Mouse (Mus musculus) forelimb bud, embryonic 11.5 days (tissue): ENCODE results near the gene Ppm1m.

Source experiments
- DNase-seq: peaks from one replicate; pipeline ENCODE4 v3.0.0-alpha.2; 2012; ENCODE audit warnings: low read depth, low spot score

Ppm1m gene

DNA sequence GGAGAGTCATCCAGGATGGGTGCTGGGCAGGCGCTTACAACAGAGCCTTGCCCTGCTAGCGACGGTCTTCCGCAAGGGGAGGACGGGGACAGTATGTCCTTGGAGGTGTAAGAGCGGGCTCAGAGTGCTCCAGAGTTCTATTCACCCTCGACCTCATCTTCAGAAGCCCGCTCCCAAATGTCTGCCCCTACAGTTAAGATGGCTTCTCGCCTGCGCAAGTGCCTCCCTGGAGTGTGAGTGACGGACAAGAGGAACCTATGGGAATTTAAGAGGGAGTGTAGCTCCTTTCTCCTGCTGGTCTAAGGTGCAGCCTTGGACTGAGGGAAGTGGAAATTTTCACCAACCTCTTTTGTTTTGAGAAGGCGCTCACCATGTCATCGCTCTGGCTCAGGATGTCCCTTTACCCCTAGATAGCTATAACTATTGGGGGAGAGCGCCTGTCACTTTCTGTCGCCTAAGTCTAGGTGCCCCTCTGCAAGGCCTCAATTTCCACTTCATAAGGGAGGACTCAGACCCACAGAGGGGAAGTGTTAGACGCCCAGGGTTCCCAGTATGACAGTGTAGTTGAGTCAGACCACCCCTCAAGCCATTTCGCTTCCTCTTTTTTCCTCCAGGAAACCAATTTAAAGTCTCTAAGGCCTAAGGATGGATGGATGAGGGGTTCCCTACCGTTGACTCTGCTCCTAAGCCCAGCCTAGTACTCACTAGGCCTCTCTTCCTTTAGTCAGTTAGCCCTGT, at the start of gene Ppm1m:
Gene Ppm1m (minus strand): TSS at position 212 of the 738 bp plus-strand sequence.
- no peak for DNase-seq

DNA sequence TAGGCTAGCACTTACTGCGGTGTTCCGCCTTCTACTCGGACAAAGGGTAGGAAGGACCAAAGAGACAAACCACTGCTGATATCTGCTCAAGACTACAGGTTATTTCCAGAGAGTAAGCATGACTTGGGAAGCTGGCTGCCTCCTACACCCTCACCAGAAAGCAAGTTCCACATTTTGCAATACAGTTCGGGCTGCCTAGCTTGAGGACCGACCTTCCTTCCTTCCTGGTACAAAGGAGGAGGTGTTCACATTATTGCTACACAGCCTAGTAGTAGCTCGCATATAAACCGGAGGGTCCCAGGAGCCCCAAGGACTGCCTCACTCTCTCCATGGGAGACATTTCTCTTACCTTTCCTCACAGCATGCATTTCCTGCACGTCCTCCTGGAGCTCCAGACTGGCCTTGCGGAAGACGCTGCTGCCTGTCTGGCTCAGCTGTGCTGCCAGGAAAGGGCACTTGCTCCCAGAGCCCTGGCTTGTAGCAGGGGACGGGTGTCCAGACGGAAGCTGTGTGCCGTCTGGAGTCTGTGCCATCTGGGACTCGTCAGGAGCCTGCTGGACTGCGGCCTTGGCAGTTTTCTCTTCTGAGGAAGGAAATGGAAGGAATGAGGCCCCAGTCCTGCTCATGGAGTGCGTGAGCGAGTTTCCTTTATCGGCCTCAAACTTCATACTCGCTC, 43.4 kb upstream of the Ppm1m start:
- DNase-seq = peak; percentile 39

DNA sequence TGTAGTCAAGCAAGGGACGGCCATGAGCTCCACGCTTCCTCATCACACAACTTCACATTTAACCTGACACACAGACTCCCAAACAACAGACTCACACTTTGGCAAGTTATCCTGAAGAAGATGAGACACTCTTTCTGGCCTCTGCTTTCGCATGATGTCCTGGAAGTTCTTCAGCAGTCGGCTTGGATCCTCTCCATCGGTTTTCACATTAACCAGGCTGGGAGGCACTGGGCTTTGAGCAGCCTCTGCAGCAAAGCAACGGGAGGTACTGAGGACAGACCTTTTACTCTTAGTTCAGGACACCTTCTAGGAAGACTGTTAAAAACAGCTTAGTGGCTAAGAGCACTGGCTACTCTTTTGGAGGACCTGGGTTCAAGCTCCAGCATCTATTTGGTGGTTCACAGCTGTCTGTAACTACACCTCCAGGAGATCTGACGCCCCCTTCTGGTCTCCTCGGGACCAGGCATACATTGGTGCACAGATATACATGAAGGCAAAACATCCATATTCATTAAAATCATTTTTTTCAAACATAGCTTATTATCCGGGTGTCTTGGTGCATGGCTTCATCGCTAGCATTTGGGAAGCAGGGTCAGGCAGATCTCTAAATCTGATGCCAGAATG, 42.1 kb upstream of the Ppm1m start:
- DNase-seq = no peak

DNA sequence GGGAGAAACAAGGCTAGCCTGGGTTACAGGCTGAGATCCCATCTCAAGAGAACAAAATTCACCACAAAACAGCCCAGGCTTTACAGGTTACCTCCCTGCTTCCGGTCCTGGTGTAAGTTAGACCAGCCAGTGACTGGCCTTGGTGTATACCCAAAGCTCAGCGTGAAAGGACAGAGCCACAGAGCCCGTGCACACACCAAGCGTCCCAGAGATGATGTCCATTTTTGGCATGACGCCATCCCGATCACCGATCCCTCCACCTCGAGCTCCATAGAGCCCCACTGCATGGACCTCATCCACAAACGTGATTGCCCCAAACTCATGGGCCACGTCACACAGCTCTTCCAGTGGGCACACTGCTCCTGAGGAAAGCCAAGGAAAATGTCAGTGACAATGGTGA, 38.3 kb upstream of the Ppm1m start:
- no peak for DNase-seq

DNA sequence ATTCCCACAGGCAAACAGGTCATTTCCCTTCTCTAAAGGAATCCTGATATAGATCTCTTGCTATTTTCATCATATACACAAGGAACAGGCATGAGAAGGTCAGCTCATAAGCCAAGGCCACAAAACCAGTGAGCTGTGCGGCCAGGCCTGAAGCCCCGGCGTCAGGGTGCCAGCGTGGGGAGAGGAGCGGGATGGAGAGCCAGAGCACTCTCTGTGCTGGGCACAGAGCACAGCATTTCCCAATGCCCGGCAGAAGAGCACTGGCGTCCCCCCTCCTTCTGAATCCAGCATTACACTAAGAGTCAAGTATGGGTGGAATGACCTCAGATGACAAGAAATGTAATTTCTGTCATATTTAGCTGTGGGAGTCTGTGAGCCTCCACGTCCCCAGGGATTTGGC, 37.9 kb upstream of the Ppm1m start:
- DNase-seq = no peak

DNA sequence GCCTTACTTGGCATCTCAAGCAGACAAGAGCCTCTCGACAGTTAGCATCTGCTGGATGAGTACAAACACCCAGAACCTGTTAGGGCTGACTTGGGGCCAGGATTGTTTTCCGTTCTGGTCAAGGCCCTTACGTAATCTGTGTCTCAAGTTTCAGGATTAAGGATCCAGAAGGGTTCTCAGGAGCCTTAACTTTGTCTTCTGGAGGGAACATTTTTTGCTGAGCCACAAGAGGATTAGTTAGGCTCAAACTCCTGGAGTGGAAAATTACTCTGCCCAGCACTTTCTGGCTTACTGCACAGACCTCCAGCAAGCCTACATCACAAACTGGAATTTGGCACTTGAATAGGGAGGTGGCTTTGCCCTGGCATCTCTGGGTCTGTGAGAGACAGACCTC, 37.3 kb upstream of the Ppm1m start:
- DNase-seq = no peak

DNA sequence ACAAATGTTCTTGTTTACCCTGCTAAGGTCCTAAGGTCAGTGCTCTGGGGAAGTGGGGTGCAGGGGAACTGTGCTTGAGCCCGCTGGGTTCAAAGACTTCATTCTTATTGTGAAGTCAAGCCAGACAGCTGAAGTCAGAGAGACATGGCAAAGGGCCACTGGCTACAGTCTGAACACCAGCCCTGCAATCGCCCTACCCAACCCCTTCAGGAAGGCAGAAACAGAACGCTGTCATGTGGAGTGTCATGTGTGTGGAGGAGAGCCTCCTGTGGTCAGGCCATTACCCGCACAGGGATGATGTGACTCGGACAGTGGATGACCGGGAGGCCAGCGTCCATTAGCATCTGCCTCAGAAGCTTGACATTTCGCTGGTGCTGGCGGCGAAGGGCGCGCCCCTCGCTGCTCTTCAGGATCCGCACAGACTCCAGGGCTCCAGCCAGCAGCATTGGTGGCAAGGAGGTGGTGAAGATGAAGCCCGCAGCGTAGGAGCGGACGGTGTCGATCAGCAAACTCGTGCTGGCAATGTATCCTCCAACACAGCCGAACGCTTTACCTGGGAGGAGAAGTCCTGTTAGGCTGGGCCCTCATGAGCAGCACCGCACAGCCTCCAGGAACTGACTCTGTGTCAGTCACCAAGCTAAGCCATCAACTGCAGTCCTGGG, 36.7 kb upstream of the Ppm1m start:
- DNase-seq = no peak

DNA sequence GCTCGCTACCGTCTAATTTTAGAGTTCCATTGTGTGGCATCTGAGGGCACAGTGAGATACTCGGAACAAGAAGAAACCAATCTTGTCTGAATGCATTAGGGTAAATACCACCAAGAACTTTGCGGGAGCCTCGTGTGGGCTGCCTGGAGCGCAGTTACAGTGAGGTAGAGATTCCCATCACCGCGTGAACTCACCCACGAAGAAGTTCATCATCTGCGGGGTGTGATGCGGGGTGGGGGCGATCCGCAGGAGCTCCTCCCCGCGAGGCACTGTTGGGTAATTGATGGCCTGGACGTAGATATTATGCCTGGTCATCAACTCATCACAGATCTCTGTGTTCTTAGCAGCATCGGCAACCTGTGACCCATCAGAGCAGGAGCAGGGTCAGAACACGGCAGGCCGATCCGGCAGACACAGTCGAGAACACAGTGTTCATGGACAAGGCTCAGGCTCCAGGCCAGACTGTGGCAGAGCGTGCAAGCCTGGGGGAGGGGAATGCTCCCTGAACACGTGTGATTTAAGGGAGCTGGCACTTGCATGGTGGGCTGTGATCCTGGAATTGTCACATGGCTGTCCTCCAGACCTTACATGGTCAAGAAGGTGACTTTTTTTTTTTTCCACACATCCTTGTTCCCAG, 35.8 kb upstream of the Ppm1m start:
- no peak for DNase-seq

DNA sequence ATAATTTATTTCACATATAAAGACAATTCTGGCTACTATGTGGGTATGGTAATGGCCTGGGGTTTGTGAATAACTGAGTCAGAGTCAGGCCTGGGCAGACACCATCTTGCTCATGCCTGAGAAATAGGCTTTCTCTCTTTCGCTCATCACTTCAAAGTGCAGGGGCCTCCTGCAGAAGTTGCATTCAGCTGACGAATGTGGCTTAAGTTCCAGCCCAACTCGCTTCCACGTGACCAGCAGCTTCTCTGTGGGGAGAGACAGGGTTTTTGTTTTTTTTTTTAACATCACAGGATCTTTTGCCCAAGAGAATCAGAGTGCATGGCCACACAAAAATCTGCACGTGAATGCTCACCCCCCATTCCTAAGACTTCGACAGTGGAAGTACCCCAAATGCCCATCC, 34.4 kb upstream of the Ppm1m start:
- no peak for DNase-seq

DNA sequence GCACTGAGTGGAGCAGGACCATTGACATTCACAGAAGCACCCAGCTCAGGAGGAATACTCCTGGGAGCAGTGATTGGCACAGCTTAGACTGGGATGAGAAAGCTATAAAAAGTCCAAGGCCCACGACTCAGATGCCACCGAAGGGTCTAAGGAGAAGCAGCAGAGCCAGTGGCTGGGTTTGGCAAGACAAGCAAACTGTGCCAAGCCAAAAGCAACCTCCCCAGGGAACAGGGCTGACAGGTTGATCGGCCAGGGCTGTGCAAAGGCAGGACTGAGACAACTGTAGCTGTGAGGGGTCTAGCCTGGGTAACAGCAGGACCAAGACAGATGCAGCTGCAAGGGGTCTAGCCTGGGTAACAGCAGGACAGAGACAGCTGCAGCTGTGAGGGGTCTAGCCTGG, 33.4 kb upstream of the Ppm1m start:
- DNase-seq = no peak

DNA sequence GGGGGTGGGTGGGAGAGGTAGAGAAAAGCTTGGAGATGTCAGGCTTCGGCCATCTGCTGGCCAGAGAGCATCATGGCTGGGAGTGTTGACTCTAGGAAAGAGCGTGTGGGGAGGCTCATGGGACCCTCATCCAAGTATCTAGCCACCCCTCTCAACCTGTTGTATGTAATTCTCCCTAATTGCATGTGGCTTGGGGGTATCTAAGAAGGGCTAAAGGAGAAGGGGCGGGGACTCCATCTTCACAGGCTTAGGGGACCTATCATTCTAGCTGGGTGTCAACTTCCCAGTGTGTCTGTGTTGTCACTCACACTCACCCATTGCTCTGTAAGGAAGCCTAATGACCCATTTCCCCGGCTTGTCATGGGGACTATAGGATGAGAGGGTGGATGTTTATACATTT, 32.3 kb upstream of the Ppm1m start:
- no peak for DNase-seq

DNA sequence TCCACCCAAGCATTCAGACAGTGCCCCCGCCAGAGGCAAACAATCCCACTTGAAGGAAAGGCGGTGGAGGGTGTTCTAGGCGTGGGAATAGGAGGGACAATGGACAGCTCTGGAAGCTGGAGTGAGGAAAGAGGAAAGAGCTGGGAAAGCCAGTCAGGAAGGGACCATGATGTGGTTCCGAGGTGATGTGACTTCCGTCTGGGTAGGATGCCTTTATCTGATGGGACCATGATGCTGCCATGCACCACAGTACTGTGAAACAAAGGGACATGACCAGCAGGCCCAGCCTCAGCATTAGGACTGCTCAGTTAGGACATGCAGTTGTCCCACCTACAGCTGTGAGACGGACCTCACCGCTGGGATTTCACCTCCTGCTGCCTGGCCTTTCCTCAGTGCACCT, 31.7 kb upstream of the Ppm1m start:
- DNase-seq = no peak

DNA sequence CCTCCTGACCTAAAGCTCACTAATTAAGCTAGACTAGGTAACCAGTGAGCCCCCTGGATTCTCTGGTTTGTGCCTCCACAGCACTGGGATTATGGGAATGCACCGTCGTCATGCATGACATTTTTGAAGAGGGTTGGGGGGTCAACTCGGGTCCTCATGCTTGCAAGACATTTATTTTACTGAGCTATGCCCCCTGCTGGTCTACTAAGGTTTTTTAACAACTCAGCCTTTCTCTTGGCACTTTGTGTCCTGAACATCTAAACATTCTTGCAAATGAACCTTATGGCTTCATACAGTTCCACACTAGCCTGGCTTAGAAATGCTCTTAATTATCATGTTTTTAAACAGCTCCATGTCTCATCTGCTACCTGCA, 31.2 kb upstream of the Ppm1m start:
- DNase-seq = no peak

DNA sequence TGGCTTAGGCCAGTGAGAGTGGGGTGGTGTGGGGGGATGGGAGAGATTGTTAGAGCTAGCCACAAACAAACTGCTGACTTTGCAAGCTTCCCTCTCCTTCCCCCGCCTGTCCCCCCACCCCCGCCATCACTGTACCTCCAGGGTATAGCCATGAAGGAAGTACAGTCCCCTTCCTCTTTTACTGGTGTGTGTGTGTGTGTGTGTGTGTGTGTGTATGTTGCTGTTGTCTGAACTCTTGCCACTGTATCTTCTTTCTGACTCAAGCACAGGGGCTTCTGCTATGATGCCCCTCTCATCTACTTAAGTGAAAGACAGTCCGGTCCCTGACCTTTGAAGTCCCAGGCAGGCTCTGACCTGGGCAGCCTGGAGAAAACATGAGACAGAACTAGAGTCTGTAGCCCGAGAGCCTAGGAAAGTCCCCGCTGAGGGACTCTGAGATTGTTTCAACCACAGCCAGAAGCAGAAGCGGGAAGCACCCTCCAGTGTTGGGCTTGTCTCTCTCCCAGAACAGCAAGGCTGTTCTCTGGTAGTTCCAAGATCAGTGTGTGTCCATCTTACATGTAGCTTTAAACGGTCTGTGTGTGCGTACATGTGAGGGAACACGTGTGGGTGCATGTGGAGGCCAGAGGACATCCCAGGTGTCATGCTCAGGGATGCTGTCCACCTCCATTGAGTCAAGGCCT, 30.6 kb upstream of the Ppm1m start:
- DNase-seq = no peak

DNA sequence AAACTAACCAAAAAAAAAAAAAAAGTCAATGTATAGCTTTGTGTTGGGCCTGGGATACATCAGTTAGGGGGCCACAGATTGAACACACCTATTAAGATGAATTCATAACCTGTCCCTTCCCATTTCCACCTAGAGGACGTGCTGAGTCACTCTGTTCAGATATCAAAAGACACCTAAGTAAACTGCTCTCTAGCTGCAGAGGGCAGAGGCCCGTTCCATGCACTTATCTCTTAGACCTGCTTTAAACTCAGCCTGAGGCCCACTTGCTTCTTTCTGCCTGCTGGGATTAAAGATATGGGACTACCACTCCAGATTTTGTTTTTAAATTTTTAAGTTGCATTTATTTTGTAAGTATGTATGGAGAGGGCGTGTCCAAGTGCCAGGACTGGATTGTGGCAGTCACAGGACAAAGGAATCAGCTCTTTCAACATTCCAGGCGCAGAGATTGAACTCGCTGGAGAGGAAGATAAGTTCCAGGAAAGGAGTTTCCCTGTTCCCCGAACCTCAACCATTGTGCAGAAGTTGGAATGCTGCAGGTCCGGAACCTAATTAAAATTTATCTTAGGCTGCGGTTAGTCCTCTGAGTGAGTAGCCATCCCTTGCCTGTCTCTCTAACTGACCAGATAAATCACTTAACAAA, 28.4 kb upstream of the Ppm1m start:
- DNase-seq = no peak

DNA sequence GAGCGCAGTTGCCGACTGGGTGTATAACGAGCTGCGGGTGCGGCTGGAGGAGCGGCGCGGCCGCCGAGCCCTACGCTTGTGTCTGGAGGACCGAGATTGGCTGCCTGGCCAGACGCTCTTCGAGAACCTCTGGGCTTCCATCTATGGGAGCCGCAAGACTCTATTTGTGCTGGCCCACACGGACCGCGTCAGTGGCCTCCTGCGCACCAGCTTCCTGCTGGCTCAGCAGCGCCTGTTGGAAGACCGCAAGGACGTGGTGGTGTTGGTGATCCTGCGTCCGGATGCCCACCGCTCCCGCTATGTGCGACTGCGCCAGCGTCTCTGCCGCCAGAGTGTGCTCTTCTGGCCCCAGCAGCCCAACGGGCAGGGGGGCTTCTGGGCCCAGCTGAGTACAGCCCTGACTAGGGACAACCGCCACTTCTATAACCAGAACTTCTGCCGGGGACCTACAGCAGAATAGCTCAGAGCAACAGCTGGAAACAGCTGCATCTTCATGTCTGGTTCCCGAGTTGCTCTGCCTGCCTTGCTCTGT, 26.7 kb upstream of the Ppm1m start:
- no peak for DNase-seq

DNA sequence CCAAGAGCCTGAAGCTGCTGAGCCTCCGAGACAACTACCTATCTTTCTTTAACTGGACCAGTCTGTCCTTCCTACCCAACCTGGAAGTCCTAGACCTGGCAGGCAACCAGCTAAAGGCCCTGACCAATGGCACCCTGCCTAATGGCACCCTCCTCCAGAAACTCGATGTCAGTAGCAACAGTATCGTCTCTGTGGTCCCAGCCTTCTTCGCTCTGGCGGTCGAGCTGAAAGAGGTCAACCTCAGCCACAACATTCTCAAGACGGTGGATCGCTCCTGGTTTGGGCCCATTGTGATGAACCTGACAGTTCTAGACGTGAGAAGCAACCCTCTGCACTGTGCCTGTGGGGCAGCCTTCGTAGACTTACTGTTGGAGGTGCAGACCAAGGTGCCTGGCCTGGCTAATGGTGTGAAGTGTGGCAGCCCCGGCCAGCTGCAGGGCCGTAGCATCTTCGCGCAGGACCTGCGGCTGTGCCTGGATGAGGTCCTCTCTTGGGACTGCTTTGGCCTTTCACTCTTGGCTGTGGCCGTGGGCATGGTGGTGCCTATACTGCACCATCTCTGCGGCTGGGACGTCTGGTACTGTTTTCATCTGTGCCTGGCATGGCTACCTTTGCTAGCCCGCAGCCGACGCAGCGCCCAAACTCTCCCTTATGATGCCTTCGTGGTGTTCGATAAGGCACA, 26.1 kb upstream of the Ppm1m start:
- DNase-seq = no peak

DNA sequence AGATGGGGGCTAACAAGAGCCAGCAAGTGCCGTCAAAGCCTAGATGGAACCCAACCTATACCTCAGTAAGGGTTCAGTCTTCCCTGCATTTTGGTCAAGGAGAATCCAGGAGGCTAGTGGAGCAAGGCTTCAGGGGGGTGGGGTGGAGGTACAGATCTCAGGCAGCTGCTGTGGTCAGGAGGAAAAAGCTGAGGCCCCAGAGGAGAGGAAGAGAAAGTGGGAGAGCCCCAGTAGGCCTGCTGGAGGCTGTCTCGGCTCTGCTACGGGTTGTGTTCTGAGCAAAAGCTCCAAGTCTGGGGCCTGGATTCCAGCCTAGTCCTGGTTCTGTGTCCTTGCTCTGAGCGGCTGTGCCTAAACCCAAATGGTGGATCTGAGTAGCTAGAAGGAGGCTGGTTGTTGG, 23.4 kb upstream of the Ppm1m start:
- no peak for DNase-seq

DNA sequence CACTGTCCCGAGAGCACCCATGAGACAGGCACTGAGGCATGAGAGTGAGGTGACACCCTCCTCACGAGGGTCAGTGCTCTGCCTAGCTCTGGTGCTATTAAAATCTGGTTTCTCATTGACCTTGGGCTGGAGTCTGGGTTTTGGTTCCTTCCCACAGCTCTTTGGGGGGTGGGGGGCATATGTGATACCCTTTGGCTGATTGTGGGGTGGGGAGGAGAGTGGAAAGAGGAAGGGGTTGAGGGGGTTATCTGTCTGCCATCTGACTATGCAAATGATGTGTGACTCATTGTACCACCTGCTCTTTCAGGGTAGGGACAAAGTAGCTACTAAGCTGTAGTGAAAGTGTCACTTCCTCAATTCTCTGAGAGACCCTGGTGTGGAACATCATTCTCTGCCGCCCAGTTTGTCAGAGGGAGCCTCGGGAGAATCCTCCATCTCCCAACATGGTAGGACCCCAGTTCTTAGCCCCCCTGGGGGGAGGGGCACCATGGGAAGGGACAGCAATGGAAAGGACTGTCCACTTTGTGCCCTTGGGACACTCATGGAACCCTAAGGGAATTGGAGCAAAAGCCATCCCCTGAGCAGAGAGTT, 22.8 kb upstream of the Ppm1m start, which contains the start of gene Tlr9:
Gene Tlr9 (plus strand): TSS at position 338 of the 591 bp plus-strand sequence.
- DNase-seq = no peak
